Mouse (Mus musculus): ENCODE results near the gene Rpl11.

- TF ChIP-seq CTCF (conservative IDR thresholded peaks at IDR 0.05; ENCODE audit: insufficient read depth, insufficient read length, low read depth, low read length) (no peak), POLR2A (IDR thresholded peaks at IDR 0.05; ENCODE audit: low read depth, low read length) (no peak)
Observed at GRCm38 (mm10) chr4:136081729-136082128, 28.5 kb upstream of the Rpl11 start.
